Mouse (Mus musculus) kidney, adult 2 months (tissue): ENCODE measurements around the gene Ccr8.

ENCODE experiments used
- CTCF ChIP-seq: fragments of 200-500 bp; conservative IDR thresholded peaks from 2 replicates; pipeline ENCODE4 v1.5.1; 2011; ENCODE audit warnings: low read depth, mild to moderate bottlenecking, control low read depth, low read length, moderate library complexity, mixed read lengths; ENCODE audit not compliant: insufficient read depth, insufficient read length
- POLR2A ChIP-seq: fragments of 200-500 bp; IDR thresholded peaks from one replicate; pipeline ENCODE4 v1.6.1; 2011; ENCODE audit warnings: low read depth, low read length, control low read depth

DNA sequence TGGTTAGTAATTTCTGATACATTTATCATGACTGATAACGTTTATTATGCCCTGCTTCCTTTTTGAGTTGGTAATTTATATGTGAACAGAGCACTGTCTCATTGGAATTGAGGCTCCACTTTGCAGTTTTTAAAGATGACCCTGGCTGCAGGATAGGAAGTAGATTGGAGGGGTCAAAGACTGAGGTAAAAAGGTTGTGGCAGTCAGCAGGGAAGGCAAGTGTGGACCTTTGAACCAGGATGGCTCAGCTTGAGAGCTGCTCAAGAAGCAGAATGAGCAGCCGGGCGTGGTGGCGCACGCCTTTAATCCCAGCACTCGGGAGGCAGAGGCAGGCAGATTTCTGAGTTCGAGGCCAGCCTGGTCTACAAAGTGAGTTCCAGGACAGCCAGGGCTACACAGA lies 21.5 kb downstream of the Ccr8 start:
- TF ChIP-seq CTCF, result no peak
- no peak for TF ChIP-seq POLR2A
